Mouse (Mus musculus) cerebellum, adult 2 months (tissue): ENCODE data around the gene Pgam5. TPM values are rescaled to one million over a fixed set of nuclear protein-coding genes. Genes with fewer than 3 reads are reported as not detected.
A peak's percentile ranks its signal among the peaks of the same experiment; 100 is the strongest.

Experiments
- DNase-seq, 2 experiments: peaks; one replicate each; pipeline ENCODE4 v3.0.0; 2021
- H3K27ac ChIP-seq: fragments of 200-500 bp; 2 replicates; pipeline ENCODE4 v1.5.1; 2012; ENCODE audit warnings: low read length, control low read depth, inconsistent platforms; ENCODE audit not compliant: insufficient read depth
- H3K27me3 ChIP-seq: fragments of 200-500 bp; 2 replicates; pipeline ENCODE4 v1.6.1; 2012; ENCODE audit warnings: inconsistent platforms, mild to moderate bottlenecking, low read length, moderate library complexity; ENCODE audit not compliant: control insufficient read depth, insufficient read depth
- H3K4me1 ChIP-seq: fragments of 200-500 bp; 2 replicates; pipeline ENCODE4 v1.6.1; 2011; ENCODE audit warnings: low read length; ENCODE audit not compliant: control insufficient read depth, insufficient read depth
- H3K4me3 ChIP-seq: fragments of 200-500 bp; replicated peaks from 2 replicates; pipeline ENCODE3; 2011; ENCODE audit warnings: mild to moderate bottlenecking, low read depth, low read length, control low read depth; ENCODE audit not compliant: insufficient read depth
- CTCF ChIP-seq: fragments of 200-500 bp; IDR thresholded peaks from 2 replicates; pipeline ENCODE4 v1.5.1; 2011; ENCODE audit warnings: low read depth, mild to moderate bottlenecking, control low read depth, low read length, moderate library complexity, borderline replicate concordance; ENCODE audit not compliant: insufficient read depth
- POLR2A ChIP-seq: fragments of 200-500 bp; IDR thresholded peaks from 2 replicates; pipeline ENCODE4 v1.6.1; 2011; ENCODE audit warnings: low read length, control low read depth, borderline replicate concordance; ENCODE audit not compliant: insufficient read depth
- WGBS: fragments of 180-500 bp; shearing (Covaris S2); methylation state at CpG from one replicate; pipeline ENCODE4 v1.1.7; 2018; 5-methylcytosine and 5-hydroxymethylcytosine counted together
- polyA plus RNA-seq: library from polyadenylated mRNA; depleted of rRNA; stranded (reverse); fragments of >200 nt; gene quantifications from 2 replicates; pipeline ENCODE4 v1.2.3, GENCODE M21; 2012

The Pgam5 gene
- polyA plus RNA-seq, 1 experiment = 39.7 TPM

DNA sequence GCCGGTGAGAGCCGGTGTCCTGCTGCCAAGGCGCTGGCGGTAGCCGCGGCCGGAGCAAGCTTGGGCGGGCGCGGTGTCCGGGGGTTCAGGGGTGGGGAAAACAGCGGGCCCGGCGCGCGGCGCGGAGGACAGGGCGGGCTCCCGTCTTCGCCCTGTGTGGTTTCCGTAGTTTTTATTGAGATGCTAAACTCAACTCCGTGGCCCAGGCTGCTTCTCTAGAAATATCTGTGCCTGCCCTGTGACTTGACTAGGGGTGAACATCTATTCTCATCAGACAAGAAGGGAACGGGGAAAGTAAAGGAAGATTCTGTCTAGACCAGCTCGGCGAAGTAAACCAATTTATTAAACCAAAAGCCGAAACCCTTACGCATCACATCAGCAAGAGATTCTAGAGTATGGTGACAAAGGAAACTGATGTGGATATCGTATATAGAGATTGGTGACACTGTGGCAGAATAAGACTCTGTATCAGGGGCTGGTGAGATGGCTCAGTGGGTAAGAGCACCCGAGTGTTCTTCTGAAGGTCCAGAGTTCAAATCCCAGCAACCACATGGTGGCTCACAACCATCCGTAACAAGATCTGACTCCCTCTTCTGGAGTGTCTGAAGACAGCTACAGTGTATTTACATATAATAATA, 16.9 kb upstream of the Pgam5 start:
- WGBS = under 1% methylated on average over 31 of the region's 31 CpGs
- DNase-seq = no peak
- no peak for TF ChIP-seq POLR2A
- no peak for TF ChIP-seq CTCF
- no peaks in the 10 kb centered on the region for H3K27me3 ChIP-seq
- H3K4me3 ChIP-seq = peak overlapping the region; percentile 74
- H3K4me1 ChIP-seq = no peaks in the 10 kb centered on the region
- H3K27ac ChIP-seq = no peak overlapping the region

DNA sequence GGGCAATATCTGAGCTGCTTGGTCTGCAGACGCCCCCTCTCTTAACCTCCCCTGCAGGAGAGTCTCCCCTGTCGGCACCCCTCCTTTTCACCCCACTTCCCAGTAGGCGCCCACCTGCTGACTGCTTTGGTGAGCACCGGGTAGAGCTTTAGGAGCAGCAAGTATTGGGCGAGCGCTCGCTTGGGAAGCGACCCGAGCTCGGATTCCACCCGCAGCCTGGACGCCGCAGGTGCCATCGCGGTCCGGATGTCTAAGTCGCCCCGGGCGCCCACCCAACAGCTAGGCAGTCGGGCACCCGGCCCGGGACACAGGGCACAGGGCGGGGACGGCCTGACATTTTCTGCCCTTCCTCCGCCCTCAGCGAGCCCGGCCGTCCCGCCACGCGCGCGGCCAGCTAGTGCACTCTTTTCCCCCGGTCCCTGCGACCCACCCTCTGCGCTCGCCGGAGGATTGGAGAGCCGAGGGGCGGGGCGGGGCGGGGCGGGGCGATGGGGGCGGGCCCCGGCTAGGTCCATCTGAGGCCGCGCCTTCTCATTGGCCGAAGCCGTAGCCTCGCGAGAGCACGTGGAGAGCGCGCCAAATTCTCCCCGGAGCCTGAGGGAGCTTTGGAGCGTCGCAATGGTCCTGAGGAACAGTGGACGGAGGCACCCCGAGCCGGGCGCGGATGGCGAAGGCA, 16.2 kb upstream of the Pgam5 start, which contains the start of the genes Pxmp2 and Pole:
Gene Pxmp2, minus strand, starts transcription at position 417 of the 676 bp plus-strand sequence.
Gene Pole, plus strand, starts transcription at position 537 of the 676 bp plus-strand sequence.
- TF ChIP-seq CTCF (no peak), POLR2A (no peak)
- peak; percentile 81 to 85 for DNase-seq
- Histone ChIP-seq H3K27me3 (no peaks in the 10 kb centered on the region), H3K4me1 (no peaks in the 10 kb centered on the region), H3K4me3 (peak within 1 kb of the TSS; percentile 74), H3K27ac (no peak within 1 kb of the TSS)
- under 1% methylated on average over 63 of the region's 64 CpGs for WGBS

DNA sequence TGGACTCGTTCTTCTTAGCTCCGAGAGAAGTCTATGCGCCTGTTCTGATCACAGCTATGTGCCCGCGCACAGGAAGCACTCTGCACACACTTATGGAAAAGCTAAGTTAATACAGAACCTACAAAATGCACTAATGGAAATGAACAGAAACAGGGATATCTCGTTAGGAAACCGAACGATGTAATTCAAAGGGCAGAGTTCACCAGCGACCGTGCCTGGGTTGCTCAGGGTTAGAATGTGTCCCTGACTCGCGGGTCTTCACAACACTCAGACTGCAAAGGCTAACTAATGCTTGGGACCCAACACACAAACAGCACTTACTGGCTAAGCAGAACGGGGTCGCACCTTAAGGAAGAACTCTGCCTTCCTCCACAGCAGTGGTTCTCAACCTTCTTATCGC, 15.4 kb upstream of the Pgam5 start:
- TF ChIP-seq CTCF (no peak), POLR2A (no peak)
- H3K27ac ChIP-seq = no peak overlapping the region

DNA sequence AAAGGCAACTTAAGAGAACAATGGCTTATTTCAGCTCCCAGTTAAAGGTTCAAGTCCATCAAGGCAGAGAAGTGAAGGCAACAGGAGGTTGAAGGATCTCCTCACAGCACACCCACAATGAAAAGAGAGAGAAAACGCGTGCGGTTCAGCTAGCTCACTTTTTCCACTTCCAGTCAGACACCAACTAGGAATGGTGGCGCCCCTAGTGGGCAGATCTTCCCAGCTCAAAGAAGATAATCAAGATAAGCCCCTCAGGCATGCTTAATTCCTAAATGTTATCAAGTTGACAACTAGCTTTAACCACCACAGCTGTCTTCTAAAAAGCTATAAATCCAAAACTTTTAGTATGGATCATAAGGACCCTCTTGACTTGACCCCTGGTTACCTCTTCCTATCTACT, 14.8 kb upstream of the Pgam5 start:
- TF ChIP-seq POLR2A = no peak
- TF ChIP-seq CTCF = peak; percentile 45; the same call in 1 of the 2 replicates
- WGBS = 5% methylated on average over 4 of the region's 4 CpGs
- H3K27ac ChIP-seq = no peak overlapping the region
- no peaks in the 10 kb centered on the region for H3K4me1 ChIP-seq
- H3K4me3 ChIP-seq = no peak overlapping the region
- peak; percentile 20 to 35 for DNase-seq
- H3K27me3 ChIP-seq = no peaks in the 10 kb centered on the region

More for the DNA sequence above, 15.4 kb upstream of the Pgam5 start:
- WGBS = 6% methylated on average over 15 of the region's 15 CpGs
- DNase-seq = no peak
- Histone ChIP-seq H3K4me1 (no peaks in the 10 kb centered on the region), H3K27me3 (no peaks in the 10 kb centered on the region), H3K4me3 (peak overlapping the region; percentile 74)

DNA sequence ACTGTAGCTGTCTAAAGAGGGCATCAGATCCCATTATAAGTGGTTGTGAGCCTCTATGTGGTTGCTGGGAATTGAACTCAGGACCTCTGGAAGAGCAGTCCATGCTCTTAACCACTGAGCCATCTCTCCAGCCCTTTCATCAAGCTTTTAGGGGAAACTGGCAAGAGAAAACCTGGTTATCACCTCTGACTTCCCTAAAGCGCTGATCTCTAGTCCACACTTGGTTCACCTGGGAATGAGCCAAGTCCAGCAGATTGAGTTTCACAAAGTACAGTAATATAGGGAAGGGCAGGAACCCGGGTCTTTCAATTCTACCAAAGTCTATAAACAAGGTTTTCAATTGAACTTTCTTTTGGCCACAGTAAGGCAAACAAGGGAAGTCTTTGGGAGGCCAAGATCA, 12.3 kb upstream of the Pgam5 start:
- DNase-seq = no peak
- Histone ChIP-seq H3K4me1 (no peaks in the 10 kb centered on the region), H3K4me3 (no peak overlapping the region), H3K27ac (no peak overlapping the region), H3K27me3 (no peaks in the 10 kb centered on the region)
- WGBS = 69% methylated on average over 2 of the region's 2 CpGs
- no peak for TF ChIP-seq CTCF

DNA sequence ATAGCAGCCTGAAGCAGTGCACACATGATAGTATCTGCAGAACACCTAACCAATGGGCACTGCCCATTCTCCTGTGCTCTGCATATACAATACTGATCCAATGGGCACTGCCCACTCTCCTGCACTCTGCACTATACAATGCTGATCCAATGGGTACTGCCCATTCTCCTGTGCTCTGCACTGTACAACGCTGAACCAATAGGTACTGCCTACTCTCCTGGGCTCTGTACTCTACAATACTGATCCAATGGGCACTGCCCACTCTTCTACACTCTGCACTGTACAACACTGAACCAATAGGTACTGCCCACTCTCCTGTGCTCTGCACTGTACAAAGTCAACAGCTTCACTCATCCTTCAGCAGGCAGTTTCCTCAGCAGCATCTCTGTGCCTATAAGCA, 7.2 kb upstream of the Pgam5 start:
- 89% methylated on average over 1 of the region's 1 CpGs for WGBS

DNA sequence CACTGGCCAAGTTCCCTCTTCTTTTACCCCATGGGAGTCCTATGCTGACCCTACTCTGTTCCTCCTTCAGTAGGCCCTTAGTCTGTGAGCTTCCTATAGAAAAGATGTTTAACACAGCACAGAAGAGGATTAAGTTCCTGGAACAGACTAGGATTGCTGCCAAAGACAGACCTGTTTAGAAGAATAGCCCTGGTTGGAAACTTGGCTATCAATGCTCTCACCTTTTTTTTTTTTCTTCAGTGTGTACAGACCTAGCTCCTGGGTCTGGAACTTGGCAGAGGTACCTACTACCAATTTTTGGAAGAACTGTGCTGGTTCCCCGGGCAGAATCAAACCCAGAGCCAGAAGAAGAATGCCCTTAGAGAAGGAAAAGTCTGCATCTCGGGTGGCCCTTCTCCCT, 6.7 kb upstream of the Pgam5 start:
- 67% methylated on average over 2 of the region's 2 CpGs for WGBS
- no peak overlapping the region for H3K4me3 ChIP-seq
- H3K27ac ChIP-seq = no peak overlapping the region
- no peak for TF ChIP-seq CTCF
- TF ChIP-seq POLR2A = no peak
- DNase-seq = no peak
- no peaks in the 10 kb centered on the region for H3K4me1 ChIP-seq
- no peaks in the 10 kb centered on the region for H3K27me3 ChIP-seq

More for the DNA sequence above, 7.2 kb upstream of the Pgam5 start:
- Histone ChIP-seq H3K4me3 (no peak overlapping the region), H3K27ac (no peak overlapping the region), H3K4me1 (no peaks in the 10 kb centered on the region), H3K27me3 (no peaks in the 10 kb centered on the region)
- no peak for DNase-seq
- no peak for TF ChIP-seq POLR2A
- no peak for TF ChIP-seq CTCF

DNA sequence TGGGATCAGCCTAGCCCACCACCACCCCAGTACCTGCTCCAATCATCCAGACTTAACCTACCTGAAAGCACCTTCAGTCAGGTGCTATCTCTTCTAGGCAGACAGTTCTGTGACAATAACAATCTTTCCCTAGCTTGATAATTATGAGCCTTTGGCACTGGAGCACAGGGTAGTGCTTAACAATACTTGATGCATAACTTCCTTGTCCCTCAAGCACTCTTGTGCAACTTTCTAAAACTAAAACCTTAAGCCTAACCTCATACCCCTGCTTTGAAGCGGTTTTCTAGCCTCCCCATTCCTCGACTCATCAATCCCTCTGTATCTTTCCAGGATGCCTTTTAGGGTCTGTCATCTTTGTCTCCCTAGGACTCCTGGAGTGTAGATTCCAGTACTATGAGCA, 5.1 kb upstream of the Pgam5 start:
- Histone ChIP-seq H3K27me3 (no peaks in the 10 kb centered on the region), H3K4me1 (no peaks in the 10 kb centered on the region), H3K4me3 (no peak overlapping the region), H3K27ac (no peak overlapping the region)
- TF ChIP-seq POLR2A = no peak
- TF ChIP-seq CTCF = no peak
- no peak for DNase-seq
- 57% methylated on average over 2 of the region's 2 CpGs for WGBS
